Mouse (Mus musculus): ENCODE data around the gene Ccer1.
A peak's percentile ranks its signal among the peaks of the same experiment; 100 is the strongest.
"Not testable (repeated sequence)": the region's sequence is repeated elsewhere in the genome, so short reads cannot be mapped to it uniquely, and the experiment has no call there.

The Ccer1 gene

DNA sequence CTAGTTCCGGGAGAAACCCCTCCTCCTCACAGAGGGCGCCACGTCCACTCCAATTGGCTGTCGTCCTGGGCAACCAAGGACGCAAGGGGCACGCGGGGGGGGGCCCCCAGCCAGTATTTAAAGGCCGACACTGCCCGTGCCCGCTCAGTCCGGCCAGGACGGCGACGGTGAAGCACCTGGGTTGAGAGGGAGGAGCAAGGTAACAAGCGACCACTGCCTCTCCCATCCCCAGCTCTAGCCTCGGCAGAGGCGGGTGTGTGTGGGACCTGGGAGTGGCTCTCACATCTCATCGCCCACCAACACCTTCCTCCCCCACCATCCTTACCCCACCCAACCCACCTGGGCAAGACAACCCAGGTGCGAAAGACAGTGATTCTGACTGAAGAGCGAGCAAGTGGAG is at the start of gene Ccer1:
Gene Ccer1, plus strand, starts transcription at position 147 of the 400 bp plus-strand sequence.
- no peak for DNase-seq

DNA sequence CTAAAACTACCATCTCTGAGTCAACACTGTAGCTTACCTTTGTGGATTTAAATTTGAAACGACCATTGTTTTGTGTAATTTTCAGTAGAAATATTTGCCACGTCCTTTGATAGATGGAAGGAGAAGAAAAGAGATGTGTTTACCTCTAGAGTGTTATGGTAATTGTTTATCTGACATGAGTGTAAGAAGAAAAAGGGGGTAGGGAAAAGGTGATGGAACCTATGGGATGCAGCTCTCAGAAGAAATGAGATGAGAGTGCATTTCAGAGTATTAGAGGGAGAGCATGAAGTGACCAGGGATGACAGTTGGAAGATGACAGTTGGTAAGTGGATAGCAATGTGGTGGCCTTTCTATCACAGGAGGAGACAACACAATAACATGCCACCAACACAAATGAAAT is 49.1 kb upstream of the Ccer1 start, which contains the start of gene Epyc:
Gene Epyc, plus strand, starts transcription at position 301 of the 400 bp plus-strand sequence.
- DNase-seq, result no peak

DNA sequence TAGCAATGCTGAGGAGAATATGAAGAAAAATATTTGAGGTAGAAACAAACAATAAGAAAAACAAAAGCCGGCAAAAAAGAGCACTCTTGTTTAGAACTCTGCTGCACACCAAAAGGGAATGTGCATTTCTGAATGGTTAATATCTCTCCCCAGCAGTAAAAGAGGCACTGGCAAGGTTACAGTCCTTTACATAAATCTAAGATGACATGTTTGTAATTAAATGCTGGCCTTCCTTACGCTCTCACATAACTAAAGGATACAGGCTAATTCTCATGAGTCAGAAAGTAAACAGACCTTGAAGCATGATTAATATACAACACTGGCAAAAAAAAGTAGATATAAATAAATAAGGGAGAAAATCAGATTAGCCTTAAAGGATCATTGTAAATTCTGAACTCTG is 42.5 kb upstream of the Ccer1 start:
- DNase-seq, result no peak

DNA sequence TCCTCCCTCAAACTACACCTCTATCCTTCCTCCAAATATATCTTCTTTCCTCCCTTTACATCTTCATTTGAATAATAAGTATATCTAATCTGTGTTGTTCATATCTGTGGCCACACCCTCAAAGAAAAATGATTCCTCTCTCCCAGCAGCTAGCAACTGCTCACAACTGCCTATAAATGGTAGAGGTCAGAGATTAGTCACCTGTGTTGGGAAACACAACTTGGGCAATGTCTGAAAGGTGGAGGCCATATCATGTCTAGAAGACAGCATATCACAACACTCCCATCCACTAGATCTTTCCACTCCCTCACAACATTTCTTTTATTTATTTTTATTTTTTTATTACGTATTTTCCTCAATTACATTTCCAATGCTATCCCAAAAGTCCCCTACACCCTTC is 33.4 kb upstream of the Ccer1 start:
- no peak for DNase-seq

DNA sequence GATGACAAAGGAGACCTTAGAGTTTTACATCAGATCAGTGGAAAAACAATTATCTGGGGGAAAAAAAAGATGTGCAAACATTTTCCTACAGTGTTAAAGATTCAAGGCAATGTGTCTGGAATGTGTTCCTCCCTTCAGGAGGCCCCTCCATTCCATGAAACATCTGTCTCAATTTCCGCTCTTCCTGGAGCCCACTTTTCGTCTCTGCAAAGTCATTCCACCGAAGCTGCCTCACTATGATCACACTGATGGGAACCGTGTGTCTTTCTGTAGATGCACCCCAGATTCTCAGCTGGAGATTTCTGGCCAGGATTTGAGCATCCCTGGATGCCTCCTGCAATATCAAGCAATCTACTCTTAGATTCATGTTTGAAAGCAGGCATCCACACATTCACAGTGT is 24.2 kb upstream of the Ccer1 start:
- no peak for DNase-seq

DNA sequence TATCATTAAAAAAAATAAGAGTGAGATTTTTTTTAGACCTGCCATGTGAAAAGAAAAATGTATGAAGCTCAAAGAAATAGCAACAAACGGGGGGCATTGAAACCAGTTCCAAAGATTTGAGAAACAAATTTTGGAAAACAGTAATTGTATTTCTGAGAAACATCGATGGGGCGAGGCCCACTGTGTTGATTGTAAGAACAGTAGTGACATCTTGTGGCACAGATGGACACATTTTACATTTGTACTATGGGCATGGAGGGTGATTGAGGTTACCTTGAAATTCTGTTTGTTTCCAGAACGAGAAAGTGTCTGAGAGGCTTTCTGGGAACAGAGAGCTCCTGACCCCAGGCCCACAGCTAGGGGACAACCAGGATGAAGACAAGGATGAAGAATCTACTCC is 22.7 kb upstream of the Ccer1 start:
- DNase-seq, result peak; percentile 14 to 38

DNA sequence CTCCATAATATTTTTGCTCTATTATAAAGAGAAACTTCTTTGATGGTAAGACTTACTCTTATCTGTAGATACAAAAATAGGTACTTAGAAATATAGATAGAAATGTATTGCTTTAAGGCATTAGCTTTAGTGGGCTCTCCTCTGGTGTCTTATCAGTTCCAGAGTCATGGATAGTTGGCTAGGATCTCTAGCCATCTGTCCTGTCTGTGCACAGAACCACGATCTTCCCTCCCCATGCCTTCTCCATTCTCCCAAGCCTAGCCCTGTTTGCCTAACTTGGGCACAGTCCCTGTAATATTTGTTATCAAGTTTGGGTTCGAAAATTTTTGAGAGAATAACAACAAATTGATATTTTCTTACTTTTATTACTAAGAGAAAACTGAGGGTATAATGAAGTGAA is 19.6 kb upstream of the Ccer1 start:
- DNase-seq, result peak in 1 of 2 experiments; percentile 27

DNA sequence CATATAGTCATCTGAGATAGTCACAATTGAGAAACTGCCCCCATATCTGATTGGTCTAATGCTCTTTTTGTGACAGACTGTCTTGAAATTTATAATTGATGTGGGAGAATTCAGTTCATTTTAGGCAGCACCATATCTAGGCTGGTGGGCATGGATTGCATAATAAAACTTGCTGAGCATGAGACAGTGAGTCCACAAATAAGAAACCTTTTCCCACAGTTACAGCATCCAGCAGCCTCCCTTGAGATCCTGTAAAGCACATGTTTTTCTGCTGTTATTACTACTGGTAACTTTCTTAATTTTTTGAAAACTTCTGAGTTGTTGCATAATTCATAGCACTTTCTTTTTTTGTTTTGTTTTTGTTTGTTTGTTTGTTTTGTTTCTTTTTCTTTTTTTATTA is 9.9 kb upstream of the Ccer1 start:
- no peak for DNase-seq

DNA sequence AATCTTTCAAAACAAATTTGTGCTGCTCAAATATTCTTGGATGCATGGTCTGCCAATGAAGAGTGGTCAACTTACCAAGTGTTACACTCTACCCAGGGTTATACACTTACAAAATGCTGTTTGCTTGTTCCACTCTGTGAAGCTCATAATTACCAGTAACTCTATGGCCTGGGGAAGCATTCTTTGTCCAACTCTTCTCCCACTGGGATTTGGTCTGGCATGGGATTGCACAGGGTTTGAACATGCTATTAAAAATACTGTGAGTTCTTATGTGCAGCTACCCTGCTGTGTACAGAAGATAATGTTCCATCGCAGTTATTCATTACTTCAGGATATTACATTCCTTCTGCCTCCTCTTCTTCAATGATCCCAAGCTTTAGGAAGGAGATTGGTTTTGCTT is 5.7 kb upstream of the Ccer1 start:
- DNase-seq, result no peak

DNA sequence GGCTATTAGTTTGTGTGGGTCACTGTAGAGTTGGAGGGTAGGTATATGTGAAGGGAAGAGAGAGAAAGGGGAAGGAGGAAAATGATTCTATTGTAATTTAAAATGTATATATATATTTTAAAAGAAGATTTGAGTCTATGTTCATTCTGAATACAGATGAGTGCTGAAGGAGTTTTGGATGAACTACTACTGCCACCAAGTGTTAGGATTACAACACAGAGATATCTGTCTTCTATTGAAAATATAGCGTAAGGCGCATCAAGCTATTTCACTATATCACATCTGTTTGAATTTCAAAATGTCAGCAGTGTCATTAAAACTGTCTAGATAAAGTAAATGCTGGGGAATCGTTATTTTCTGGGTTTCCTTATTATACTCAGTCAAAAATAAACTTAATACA is 3.4 kb upstream of the Ccer1 start:
- no peak for DNase-seq

DNA sequence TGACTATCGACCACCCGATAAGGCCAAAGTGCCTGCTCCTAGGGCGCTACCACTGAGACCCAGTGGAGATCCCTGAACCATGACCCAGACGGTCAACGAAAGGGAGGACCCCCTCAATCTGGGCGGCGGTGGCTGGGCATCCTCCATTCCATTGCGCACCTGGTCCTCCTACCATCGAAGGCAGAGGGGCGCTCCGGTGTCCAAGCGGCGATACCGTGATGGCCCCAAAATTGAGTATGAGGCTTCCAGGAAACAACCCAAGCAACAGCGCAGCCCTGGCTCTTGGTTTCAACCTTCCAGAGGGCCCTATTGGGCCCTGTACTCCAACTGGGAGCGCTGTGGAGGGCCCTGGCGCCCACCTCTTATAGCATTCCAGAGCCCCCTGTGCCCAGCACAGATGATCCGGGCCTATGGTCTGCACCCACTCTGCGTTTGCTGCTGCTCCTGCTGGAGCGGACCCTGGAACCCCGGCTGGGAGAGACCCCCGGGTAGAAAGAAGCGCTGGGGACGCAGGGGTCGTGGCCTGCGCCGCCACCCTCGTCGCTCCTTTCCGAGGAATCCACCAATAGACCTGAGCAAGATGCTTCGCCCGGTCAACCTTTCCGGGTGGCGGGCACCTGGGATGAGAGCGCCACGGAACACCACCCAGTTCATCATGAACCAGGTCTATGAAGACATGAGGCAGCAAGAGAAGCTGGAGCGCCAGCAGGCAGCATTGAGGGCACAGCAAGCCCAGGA is 708 bp downstream of the Ccer1 start:
- no peak for DNase-seq

DNA sequence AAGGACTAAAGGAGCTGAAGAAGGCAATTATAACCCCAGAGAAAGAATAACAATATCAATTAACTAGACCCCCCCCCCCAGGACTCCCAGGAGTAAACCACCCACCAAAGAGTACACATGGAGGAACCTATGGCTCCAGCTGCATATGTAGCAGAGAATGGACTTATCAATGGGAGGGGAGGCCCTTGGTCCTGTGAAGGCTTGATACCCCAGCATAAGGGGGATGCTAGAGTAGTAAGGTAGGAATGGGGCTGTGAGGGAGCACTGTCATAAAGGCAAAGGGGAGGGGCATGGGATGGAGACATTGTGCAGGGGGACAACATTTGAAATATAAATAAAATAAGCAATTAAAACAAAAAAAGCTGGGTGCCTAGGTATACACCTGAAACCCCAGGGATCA is 9.5 kb downstream of the Ccer1 start:
- no peak for DNase-seq

DNA sequence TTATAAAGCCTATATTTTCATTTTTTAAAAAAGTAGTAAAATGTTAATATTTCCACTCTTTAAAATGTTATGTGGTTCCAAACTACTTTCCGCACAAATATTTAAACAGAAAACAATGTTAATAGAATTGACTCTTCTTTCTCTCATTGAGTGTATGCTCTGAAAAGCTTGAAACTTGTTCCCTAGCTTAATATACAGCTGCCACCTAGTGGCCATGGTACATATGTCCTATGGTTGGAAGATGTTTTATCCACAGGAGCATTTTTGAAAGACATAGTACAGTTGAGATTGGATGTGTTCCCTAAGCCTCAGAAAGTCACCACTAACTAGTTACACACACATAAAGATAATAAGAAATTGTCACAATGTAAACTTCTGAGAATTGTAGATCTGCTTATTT is 11.7 kb downstream of the Ccer1 start:
- DNase-seq, result peak in 1 of 2 experiments; percentile 68

DNA sequence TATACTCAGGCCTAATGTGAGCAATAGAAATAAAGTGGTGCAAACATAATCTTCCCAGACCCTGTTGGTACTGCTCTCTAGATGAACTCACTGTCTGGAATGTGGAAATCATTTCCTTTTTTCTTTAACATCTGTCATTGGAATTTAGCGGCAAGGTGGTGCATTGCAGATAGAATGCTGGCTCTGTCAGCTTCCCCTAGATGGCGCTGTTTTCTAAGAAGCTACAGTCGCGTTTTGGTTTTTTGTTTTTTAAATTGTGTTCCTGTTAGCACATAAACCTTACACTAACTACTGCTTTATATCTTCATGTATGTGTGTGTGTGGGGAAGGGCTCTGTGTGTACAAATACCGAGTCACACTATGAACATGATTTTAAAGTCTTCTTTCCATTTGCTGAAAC is 19.8 kb downstream of the Ccer1 start:
- DNase-seq, result peak; percentile 17 to 52

DNA sequence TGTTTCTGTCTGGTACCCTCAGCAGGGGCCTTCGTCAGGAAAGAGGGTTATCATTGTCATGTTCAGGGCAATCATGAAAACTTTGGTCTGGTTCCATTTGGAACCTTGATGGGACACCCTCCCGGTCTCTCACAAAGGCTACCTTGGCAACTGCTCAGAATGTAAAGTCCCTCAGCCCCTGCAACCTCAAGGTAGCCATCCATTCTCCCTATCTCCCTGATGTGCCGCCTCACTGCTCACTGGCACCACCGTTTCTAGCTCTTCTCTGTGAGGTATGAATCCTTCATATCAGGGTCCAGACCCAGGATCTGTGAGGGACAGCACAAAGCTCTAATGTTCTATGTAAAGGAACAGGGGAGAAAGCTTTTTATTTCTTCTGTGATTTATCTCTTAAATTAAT is 21.7 kb downstream of the Ccer1 start:
- no peak for DNase-seq

DNA sequence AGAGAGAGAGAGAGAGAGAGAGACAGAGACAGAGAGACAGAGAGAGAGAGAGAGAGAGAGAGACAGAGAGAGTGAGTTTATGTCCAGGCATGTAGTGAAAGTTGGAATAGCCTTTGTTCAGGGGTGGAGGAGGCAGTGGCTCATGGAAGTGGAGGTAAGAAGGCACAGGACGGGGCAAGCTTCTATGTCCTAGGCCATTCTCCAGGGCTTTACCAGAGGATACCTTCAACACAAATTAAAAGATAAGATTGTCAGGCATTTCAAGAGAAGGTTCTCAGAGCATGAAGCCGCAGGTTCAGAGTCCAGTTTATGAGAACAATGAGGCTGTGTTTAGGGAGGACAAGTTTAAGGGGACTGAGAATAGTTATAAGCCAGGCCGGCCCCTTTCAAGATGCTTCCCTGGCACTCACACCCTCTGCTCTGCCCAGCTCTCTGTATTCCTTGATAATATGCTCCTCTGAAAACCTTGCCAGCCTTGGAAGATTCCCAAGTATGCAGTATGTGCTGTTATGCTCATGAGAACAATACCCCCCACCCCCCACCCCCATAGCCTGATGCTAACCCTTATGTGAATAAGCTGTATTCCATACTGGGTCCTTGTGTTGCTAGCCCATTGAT is 22.5 kb downstream of the Ccer1 start:
- no peak for DNase-seq

DNA sequence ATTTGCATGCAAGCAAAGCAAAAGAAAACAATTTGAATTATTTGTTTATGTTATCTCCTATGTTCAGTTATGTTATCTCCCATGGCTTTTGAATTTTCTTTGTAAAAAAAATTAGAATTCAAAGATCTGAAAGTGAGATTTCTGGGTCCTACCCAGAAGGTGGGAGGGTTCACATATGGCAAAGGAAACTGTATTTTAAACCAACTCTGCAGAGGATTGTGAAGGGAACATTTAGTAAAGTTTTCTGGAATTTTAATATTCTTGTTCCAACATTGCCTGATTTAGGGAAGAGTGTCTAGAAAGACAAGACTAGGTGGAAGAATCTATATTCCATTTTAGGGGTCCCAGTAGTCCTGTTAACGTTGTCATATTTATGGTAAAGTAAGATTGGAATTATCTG is 24.4 kb downstream of the Ccer1 start:
- DNase-seq, result no peak

DNA sequence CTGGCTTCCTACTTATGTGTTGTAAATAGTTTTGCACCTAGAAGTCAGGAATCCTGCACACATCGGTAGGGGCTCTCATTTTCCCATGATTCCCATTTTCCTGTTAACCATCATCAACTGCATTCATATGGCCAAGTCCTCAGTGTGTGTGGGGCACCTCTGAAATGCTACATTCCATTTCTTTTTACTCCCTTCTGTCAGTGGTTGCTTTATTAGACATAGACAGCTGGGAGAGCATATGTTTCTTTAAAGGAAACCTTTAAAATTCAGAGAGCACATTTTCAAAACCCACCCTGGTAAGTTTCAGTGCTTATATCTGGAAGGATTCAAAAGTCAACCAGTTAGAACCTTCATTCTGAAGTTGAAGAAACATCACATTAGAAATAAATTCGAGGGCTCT is 25.2 kb downstream of the Ccer1 start:
- DNase-seq, result no peak

DNA sequence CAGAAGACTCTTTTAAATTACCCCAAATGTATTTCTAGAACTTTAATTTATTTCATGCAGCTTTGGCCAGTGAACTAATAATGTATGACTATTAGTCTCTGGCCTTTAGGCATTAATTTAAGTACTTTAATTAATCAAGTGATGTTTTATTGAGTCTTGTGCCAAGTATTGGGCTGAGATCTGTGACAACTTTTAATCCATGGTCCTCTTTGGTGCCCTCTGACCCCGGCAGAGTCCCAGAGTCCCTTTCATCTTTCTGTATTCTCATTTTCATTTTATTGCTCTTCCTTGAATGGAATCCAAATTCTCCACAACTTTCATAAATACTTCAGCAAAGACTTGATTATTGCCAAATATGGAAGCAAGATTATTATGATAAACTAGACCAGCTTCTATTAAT is 27.8 kb downstream of the Ccer1 start:
- DNase-seq, result no peak

DNA sequence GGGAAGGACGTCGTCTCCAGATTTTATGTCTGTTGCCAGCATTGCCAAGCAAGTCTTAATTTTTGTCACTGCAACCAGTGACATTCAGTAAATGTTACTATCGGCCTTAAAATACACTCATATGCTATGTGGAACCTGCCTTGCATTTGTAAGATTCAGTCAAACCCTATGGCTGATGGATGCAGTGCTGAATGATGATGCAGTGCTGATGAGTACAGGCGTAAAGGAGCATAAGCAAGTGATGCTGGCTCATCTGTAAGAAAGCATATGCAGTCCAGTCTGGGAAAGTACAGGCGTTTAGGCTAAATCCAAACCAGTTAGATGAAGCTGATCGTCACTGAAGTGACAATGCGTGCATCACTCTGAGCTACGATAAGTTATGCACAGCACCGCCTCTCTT is 29.9 kb downstream of the Ccer1 start:
- DNase-seq, result no peak

DNA sequence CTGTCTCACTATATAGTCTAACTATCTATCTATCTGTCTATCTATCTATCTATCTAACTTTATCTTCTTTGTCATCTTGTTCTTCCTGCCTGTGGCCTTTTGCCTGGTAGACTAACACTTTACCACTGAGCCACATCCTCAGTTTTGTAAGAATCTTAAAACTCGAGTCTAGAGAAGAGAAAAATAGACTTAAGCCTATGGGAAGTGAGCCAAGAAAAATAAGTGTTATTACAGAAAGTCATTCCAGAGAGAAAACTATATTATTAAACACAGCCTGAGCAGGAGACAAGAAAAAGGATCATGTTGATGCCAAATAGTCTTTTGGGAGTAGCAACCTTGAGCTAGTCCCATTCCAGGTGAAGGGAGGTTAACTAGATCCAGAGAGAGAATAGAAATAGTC is 33.1 kb downstream of the Ccer1 start:
- no peak for DNase-seq

DNA sequence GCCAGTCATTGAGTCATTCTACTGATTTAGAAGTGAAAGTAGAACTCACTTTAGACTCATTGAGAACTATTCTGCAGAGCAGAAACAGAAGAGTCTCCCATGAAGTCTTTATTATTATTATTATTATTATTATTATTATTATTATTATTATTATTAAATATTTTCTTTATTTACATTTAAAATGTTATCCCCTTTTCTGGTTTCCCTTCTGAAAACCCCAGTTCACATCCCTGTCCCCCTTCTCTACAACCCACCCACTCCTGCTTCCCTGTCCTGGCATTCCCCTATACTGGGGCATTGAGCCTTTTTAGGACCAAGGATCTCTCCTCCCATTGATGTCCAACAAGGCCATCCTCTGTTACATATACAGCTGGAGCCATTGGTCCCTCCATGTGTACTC is 33.8 kb downstream of the Ccer1 start, which contains the start of gene C030005K15Rik:
Gene C030005K15Rik, minus strand, starts transcription at position 101 of the 400 bp plus-strand sequence.
- not testable (repeated sequence) for DNase-seq
